Mouse (Mus musculus): ENCODE results near the gene Dab1. TPM values are rescaled to one million over a fixed set of nuclear protein-coding genes. Genes with fewer than 3 reads are reported as not detected.

Gene Dab1
- polyA plus RNA-seq, 1 experiment from 2014 or later: 1.3 TPM

- H3K9me3 ChIP-seq (replicated peaks; ENCODE audit: control insufficient read depth, low read length): no peaks in the 10 kb centered on the region
- no peaks in the 10 kb centered on the region for H3K27me3 ChIP-seq (ENCODE audit: control insufficient read depth, insufficient read depth, low read depth, low read length)
- no peak overlapping the region for H3K4me3 ChIP-seq (ENCODE audit: low read depth, low read length)
- H3K9ac ChIP-seq (ENCODE audit: low read depth, low read length): no peak overlapping the region
- no peaks in the 10 kb centered on the region for H3K4me1 ChIP-seq (ENCODE audit: control insufficient read depth, low read depth, low read length)
- H3K27ac ChIP-seq (ENCODE audit: low read length): no peak overlapping the region
- no peaks in the 10 kb centered on the region for H3K36me3 ChIP-seq (ENCODE audit: control insufficient read depth, insufficient read depth)
- WGBS (ENCODE audit: insufficient replicate concordance): 48% methylated on average over 10 of the region's 10 CpGs
- H3K4me2 ChIP-seq (ENCODE audit: low read depth, low read length): no peak overlapping the region
- ATAC-seq (ENCODE audit: low read depth): no peak
Observed at GRCm38 (mm10) chr4:104705664-104706645, 1086.8 kb downstream of the Dab1 start.

DNA sequence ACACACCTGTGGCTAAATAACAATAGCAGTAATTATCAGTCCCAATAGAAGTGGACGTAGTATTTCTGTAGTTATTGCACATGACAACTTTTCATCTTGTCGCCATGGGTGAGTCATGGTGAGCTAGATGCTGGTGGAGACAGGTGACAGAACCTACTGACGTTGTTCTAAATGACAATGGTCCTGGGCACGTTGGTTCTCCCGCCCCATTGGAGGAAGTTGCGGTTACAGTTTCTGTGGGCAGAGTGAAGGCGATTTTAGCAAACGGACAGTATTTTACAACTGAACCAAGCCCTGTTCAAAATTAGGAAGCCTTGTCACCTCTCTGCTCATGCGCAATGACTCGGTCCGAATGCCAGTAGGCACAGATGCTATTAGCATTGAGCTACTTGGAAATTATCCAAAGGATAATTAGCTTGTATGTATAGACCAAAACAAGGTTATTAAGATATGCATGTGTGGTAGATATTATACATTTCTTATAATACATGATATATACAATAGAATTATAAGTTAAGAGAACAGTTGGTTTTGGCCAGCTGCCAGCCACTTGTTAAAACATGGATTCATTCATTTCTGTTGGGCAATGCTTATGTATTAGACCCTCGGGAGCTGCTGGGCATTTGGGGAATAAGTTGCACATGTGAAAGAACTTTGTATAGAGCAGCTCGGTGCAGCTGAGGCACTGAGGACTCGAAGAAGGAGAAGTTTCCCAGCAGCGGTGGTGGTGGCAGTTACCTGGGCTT lies 1093.4 kb downstream of the Dab1 start:
- H3K4me1 ChIP-seq (ENCODE audit: control insufficient read depth, low read depth, low read length): no peaks in the 10 kb centered on the region
- H3K9ac ChIP-seq (ENCODE audit: low read depth, low read length): no peak overlapping the region
- no peak overlapping the region for H3K27ac ChIP-seq (ENCODE audit: low read length)
- no peaks in the 10 kb centered on the region for H3K9me3 ChIP-seq (replicated peaks; ENCODE audit: control insufficient read depth, low read length)
- no peaks in the 10 kb centered on the region for H3K36me3 ChIP-seq (ENCODE audit: control insufficient read depth, insufficient read depth)
- no peak overlapping the region for H3K4me3 ChIP-seq (ENCODE audit: low read depth, low read length)
- no peak for ATAC-seq (ENCODE audit: low read depth)
- H3K4me2 ChIP-seq (ENCODE audit: low read depth, low read length): no peak overlapping the region
- 55% methylated on average over 15 of the region's 15 CpGs for WGBS (ENCODE audit: insufficient replicate concordance)
- H3K27me3 ChIP-seq (ENCODE audit: control insufficient read depth, insufficient read depth, low read depth, low read length): no peaks in the 10 kb centered on the region

- Histone ChIP-seq H3K9ac (ENCODE audit: low read depth, low read length) (no peak overlapping the region), H3K27me3 (ENCODE audit: control insufficient read depth, insufficient read depth, low read depth, low read length) (no peaks in the 10 kb centered on the region), H3K4me3 (ENCODE audit: low read depth, low read length) (no peak overlapping the region), H3K36me3 (ENCODE audit: control insufficient read depth, insufficient read depth) (no peaks in the 10 kb centered on the region), H3K9me3 (replicated peaks; ENCODE audit: control insufficient read depth, low read length) (no peaks in the 10 kb centered on the region), H3K4me1 (ENCODE audit: control insufficient read depth, low read depth, low read length) (no peaks in the 10 kb centered on the region), H3K4me2 (ENCODE audit: low read depth, low read length) (no peak overlapping the region), H3K27ac (ENCODE audit: low read length) (no peak overlapping the region)
- WGBS (ENCODE audit: insufficient replicate concordance): 72% methylated on average over 9 of the region's 9 CpGs
- ATAC-seq (ENCODE audit: low read depth): no peak
Observed at GRCm38 (mm10) chr4:104714925-104715519, 1095.9 kb downstream of the Dab1 start.

GRCm38 (mm10) chr4:104715857-104716256 lies 1096.7 kb downstream of the Dab1 start:
- Histone ChIP-seq H3K27ac (ENCODE audit: low read length) (no peak overlapping the region), H3K36me3 (ENCODE audit: control insufficient read depth, insufficient read depth) (no peaks in the 10 kb centered on the region), H3K4me2 (ENCODE audit: low read depth, low read length) (no peak overlapping the region), H3K4me3 (ENCODE audit: low read depth, low read length) (no peak overlapping the region), H3K9ac (ENCODE audit: low read depth, low read length) (no peak overlapping the region), H3K4me1 (ENCODE audit: control insufficient read depth, low read depth, low read length) (no peaks in the 10 kb centered on the region), H3K9me3 (replicated peaks; ENCODE audit: control insufficient read depth, low read length) (no peaks in the 10 kb centered on the region), H3K27me3 (ENCODE audit: control insufficient read depth, insufficient read depth, low read depth, low read length) (no peaks in the 10 kb centered on the region)
- no peak for ATAC-seq (ENCODE audit: low read depth)
- 68% methylated on average over 6 of the region's 6 CpGs for WGBS (ENCODE audit: insufficient replicate concordance)

DNA sequence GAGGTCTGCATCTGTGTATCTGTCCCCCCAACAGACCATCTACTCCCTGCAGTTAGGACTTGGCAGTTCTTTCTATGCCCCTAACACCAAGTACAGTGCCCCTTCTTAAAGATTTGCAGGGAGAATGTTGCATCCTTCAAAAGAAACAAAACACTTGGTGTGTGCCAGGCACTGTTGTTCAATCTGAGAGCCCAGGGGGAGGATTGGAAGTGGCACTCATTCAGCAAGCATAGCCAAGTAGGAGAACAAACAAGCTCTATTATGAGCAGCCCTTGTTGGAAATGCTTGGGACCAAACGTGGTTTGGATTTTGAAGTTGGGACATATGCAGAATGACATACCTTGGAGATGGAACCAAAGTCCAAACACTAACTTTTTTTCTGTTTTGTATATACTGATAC lies 1097.3 kb downstream of the Dab1 start:
- H3K4me1 ChIP-seq (ENCODE audit: control insufficient read depth, low read depth, low read length): no peaks in the 10 kb centered on the region
- no peak overlapping the region for H3K9ac ChIP-seq (ENCODE audit: low read depth, low read length)
- ATAC-seq (ENCODE audit: low read depth): no peak
- H3K27ac ChIP-seq (ENCODE audit: low read length): no peak overlapping the region
- no peaks in the 10 kb centered on the region for H3K36me3 ChIP-seq (ENCODE audit: control insufficient read depth, insufficient read depth)
- WGBS (ENCODE audit: insufficient replicate concordance): 33% methylated on average over 1 of the region's 1 CpGs
- no peaks in the 10 kb centered on the region for H3K9me3 ChIP-seq (replicated peaks; ENCODE audit: control insufficient read depth, low read length)
- H3K4me2 ChIP-seq (ENCODE audit: low read depth, low read length): no peak overlapping the region
- H3K27me3 ChIP-seq (ENCODE audit: control insufficient read depth, insufficient read depth, low read depth, low read length): no peaks in the 10 kb centered on the region
- H3K4me3 ChIP-seq (ENCODE audit: low read depth, low read length): no peak overlapping the region

GRCm38 (mm10) chr4:104718973-104719795 lies 1100.0 kb downstream of the Dab1 start:
- Histone ChIP-seq H3K9me3 (replicated peaks; ENCODE audit: control insufficient read depth, low read length) (no peaks in the 10 kb centered on the region), H3K4me2 (ENCODE audit: low read depth, low read length) (no peak overlapping the region)
- WGBS (ENCODE audit: insufficient replicate concordance): 58% methylated on average over 13 of the region's 13 CpGs

GRCm38 (mm10) chr4:104723527-104724045 lies 1104.4 kb downstream of the Dab1 start:
- no peak for ATAC-seq (ENCODE audit: low read depth)
- H3K9ac ChIP-seq (ENCODE audit: low read depth, low read length): no peak overlapping the region
- no peaks in the 10 kb centered on the region for H3K27me3 ChIP-seq (ENCODE audit: control insufficient read depth, insufficient read depth, low read depth, low read length)
- H3K9me3 ChIP-seq (replicated peaks; ENCODE audit: control insufficient read depth, low read length): no peaks in the 10 kb centered on the region
- no peak overlapping the region for H3K4me3 ChIP-seq (ENCODE audit: low read depth, low read length)
- no peak overlapping the region for H3K4me2 ChIP-seq (ENCODE audit: low read depth, low read length)
- no peak overlapping the region for H3K27ac ChIP-seq (ENCODE audit: low read length)
- H3K36me3 ChIP-seq (ENCODE audit: control insufficient read depth, insufficient read depth): no peaks in the 10 kb centered on the region
- no peaks in the 10 kb centered on the region for H3K4me1 ChIP-seq (ENCODE audit: control insufficient read depth, low read depth, low read length)
- 59% methylated on average over 6 of the region's 6 CpGs for WGBS (ENCODE audit: insufficient replicate concordance)

More at GRCm38 (mm10) chr4:104718973-104719795, 1100.0 kb downstream of the Dab1 start:
- Histone ChIP-seq H3K27me3 (ENCODE audit: control insufficient read depth, insufficient read depth, low read depth, low read length) (no peaks in the 10 kb centered on the region), H3K9ac (ENCODE audit: low read depth, low read length) (no peak overlapping the region), H3K4me3 (ENCODE audit: low read depth, low read length) (no peak overlapping the region), H3K27ac (ENCODE audit: low read length) (no peak overlapping the region), H3K36me3 (ENCODE audit: control insufficient read depth, insufficient read depth) (no peaks in the 10 kb centered on the region), H3K4me1 (ENCODE audit: control insufficient read depth, low read depth, low read length) (no peaks in the 10 kb centered on the region)
- ATAC-seq (ENCODE audit: low read depth): no peak

GRCm38 (mm10) chr4:104724258-104724657 lies 1105.1 kb downstream of the Dab1 start:
- no peaks in the 10 kb centered on the region for H3K4me1 ChIP-seq (ENCODE audit: control insufficient read depth, low read depth, low read length)
- H3K9ac ChIP-seq (ENCODE audit: low read depth, low read length): no peak overlapping the region
- H3K27ac ChIP-seq (ENCODE audit: low read length): no peak overlapping the region
- ATAC-seq (ENCODE audit: low read depth): no peak
- 56% methylated on average over 5 of the region's 5 CpGs for WGBS (ENCODE audit: insufficient replicate concordance)
- no peaks in the 10 kb centered on the region for H3K27me3 ChIP-seq (ENCODE audit: control insufficient read depth, insufficient read depth, low read depth, low read length)
- no peaks in the 10 kb centered on the region for H3K36me3 ChIP-seq (ENCODE audit: control insufficient read depth, insufficient read depth)
- no peak overlapping the region for H3K4me3 ChIP-seq (ENCODE audit: low read depth, low read length)
- no peak overlapping the region for H3K4me2 ChIP-seq (ENCODE audit: low read depth, low read length)
- no peaks in the 10 kb centered on the region for H3K9me3 ChIP-seq (replicated peaks; ENCODE audit: control insufficient read depth, low read length)

Data from liver, embryonic 16.5 days (tissue).